Mouse (Mus musculus) MEL (cell line): ENCODE measurements around the gene Ankrd50. TPM values are rescaled to one million over a fixed set of nuclear protein-coding genes. Genes with fewer than 3 reads are reported as not detected.

Source experiments
- DNase-seq: peaks from one replicate; pipeline ENCODE4 v3.0.0; 2011; ENCODE audit warnings: low read depth, low spot score
- H3K27ac ChIP-seq: 2 replicates; pipeline ENCODE4 v1.5.1; 2012; ENCODE audit warnings: low read depth, mild to moderate bottlenecking, control low read depth, low read length, moderate library complexity; ENCODE audit not compliant: control insufficient read depth
- H3K27me3 ChIP-seq, 2 experiments: fragments of 150-350 bp in 1 of 2; sonication (generic) in 1 of 2; 2 replicates each; pipeline ENCODE4 v1.6.1; 2012; ENCODE audit warnings: low read length in 2 of 2, mild to moderate bottlenecking in 2 of 2, improper control_type of control experiment in 1 of 2, moderate library complexity in 1 of 2; ENCODE audit not compliant: insufficient read depth in 2 of 2, control insufficient read depth in 1 of 2
- H3K36me3 ChIP-seq, 2 experiments: 2 replicates each; pipeline ENCODE4 v1.6.1; 2012 to 2014; ENCODE audit warnings: low read length in 2 of 2, improper control_type of control experiment in 1 of 2, inconsistent platforms in 1 of 2, mild to moderate bottlenecking in 1 of 2; ENCODE audit not compliant: insufficient read depth in 2 of 2, control insufficient read depth in 1 of 2
- H3K4me1 ChIP-seq, 2 experiments: fragments of 150-350 bp in 1 of 2; sonication (generic) in 1 of 2; 2 replicates each; pipeline ENCODE4 v1.6.1; 2012; ENCODE audit warnings: low read length in 2 of 2, improper control_type of control experiment in 1 of 2, mild to moderate bottlenecking in 1 of 2; ENCODE audit not compliant: insufficient read depth in 2 of 2, control insufficient read depth in 1 of 2
- H3K4me3 ChIP-seq, 2 experiments: fragments of 150-350 bp in 1 of 2; sonication (generic) in 1 of 2; 2 replicates each; pipeline ENCODE4 v1.5.1; 2012; ENCODE audit warnings: low read depth in 2 of 2, low read length in 2 of 2, mild to moderate bottlenecking in 2 of 2, moderate library complexity in 2 of 2, control low read depth in 1 of 2, improper control_type of control experiment in 1 of 2; ENCODE audit not compliant: control insufficient read depth in 1 of 2, insufficient read depth in 1 of 2
- H3K79me2 ChIP-seq: 2 replicates; pipeline ENCODE4 v1.6.1; 2012; ENCODE audit warnings: mild to moderate bottlenecking, low read length, moderate library complexity; ENCODE audit not compliant: control insufficient read depth, poor library complexity, insufficient read depth
- H3K9ac ChIP-seq: 2 replicates; pipeline ENCODE4 v1.6.1; 2012; ENCODE audit warnings: low read depth, mild to moderate bottlenecking, control low read depth, low read length, moderate library complexity; ENCODE audit not compliant: control insufficient read depth, poor library complexity, severe bottlenecking
- H3K9me3 ChIP-seq: fragments of 150-350 bp; sonication (generic); replicated peaks from 2 replicates; pipeline ENCODE4 v1.6.1; 2012; ENCODE audit warnings: mild to moderate bottlenecking, low read length, improper control_type of control experiment, moderate library complexity; ENCODE audit not compliant: insufficient read depth
- BHLHE40 ChIP-seq: IDR thresholded peaks from 2 replicates; pipeline ENCODE4 v1.6.1; 2012; ENCODE audit warnings: low read depth, mild to moderate bottlenecking, inconsistent platforms, low read length, improper control_type of control experiment, borderline replicate concordance
- CHD1 ChIP-seq: IDR thresholded peaks from 2 replicates; pipeline ENCODE4 v1.6.1; 2012; ENCODE audit warnings: low read depth, mild to moderate bottlenecking, inconsistent platforms, low read length, improper control_type of control experiment
- CHD2 ChIP-seq: IDR thresholded peaks from 2 replicates; pipeline ENCODE4 v1.6.1; 2011; ENCODE audit warnings: low read length, improper control_type of control experiment
- CTCF ChIP-seq, 3 experiments: IDR thresholded peaks in 2 of 3; conservative IDR thresholded peaks in 1 of 3; 2 replicates each; pipeline ENCODE4 v1.5.1; 2011 to 2012; ENCODE audit warnings: low read length in 3 of 3, low read depth in 2 of 3, mild to moderate bottlenecking in 2 of 3, improper control_type of control experiment in 1 of 3, inconsistent platforms in 1 of 3, mixed read lengths in 1 of 3, moderate library complexity in 1 of 3; ENCODE audit not compliant: control insufficient read depth in 1 of 3, insufficient read depth in 1 of 3, poor library complexity in 1 of 3, severe bottlenecking in 1 of 3
- EP300 ChIP-seq, 2 experiments: IDR thresholded peaks; 2 replicates each; pipeline ENCODE4 v1.6.1; 2011; ENCODE audit warnings: improper control_type of control experiment in 2 of 2, low read length in 2 of 2, low read depth in 1 of 2, mild to moderate bottlenecking in 1 of 2
- ETS1 ChIP-seq: IDR thresholded peaks from 2 replicates; pipeline ENCODE4 v1.6.1; 2012; ENCODE audit warnings: low read depth, mild to moderate bottlenecking, inconsistent platforms, low read length, improper control_type of control experiment, moderate library complexity
- HCFC1 ChIP-seq: IDR thresholded peaks from 2 replicates; pipeline ENCODE4 v1.6.1; 2012; ENCODE audit warnings: low read depth, mild to moderate bottlenecking, inconsistent platforms, low read length, improper control_type of control experiment, moderate library complexity
- JUND ChIP-seq: IDR thresholded peaks from 2 replicates; pipeline ENCODE4 v1.6.1; 2011; ENCODE audit warnings: low read depth, mild to moderate bottlenecking, improper control_type of control experiment, low read length
- MAFK ChIP-seq: IDR thresholded peaks from 2 replicates; pipeline ENCODE4 v1.6.1; 2011; ENCODE audit warnings: low read depth, mild to moderate bottlenecking, low read length, improper control_type of control experiment, borderline replicate concordance
- MEF2A ChIP-seq: IDR thresholded peaks from 2 replicates; pipeline ENCODE4 v1.6.1; 2014; ENCODE audit warnings: low read depth, mild to moderate bottlenecking, inconsistent platforms, low read length, improper control_type of control experiment; ENCODE audit not compliant: poor library complexity, insufficient replicate concordance, severe bottlenecking; ENCODE audit errors: extremely low read depth
- MYC ChIP-seq: IDR thresholded peaks from 2 replicates; pipeline ENCODE4 v1.6.1; 2011; ENCODE audit warnings: low read depth, mild to moderate bottlenecking, low read length, improper control_type of control experiment, moderate library complexity
- NRF1 ChIP-seq: IDR thresholded peaks from 2 replicates; pipeline ENCODE4 v1.6.1; 2014; ENCODE audit warnings: low read depth, mild to moderate bottlenecking, inconsistent platforms, low read length, improper control_type of control experiment, moderate library complexity; ENCODE audit not compliant: poor library complexity, insufficient read depth, severe bottlenecking
- SIN3A ChIP-seq: IDR thresholded peaks from 2 replicates; pipeline ENCODE4 v1.6.1; 2012; ENCODE audit warnings: low read length, improper control_type of control experiment, inconsistent platforms
- USF1 ChIP-seq: IDR thresholded peaks from 2 replicates; pipeline ENCODE4 v1.6.1; 2014; ENCODE audit warnings: low read depth, mild to moderate bottlenecking, inconsistent platforms, low read length, improper control_type of control experiment, moderate library complexity
- USF2 ChIP-seq, 2 experiments: IDR thresholded peaks; 2 replicates each; pipeline ENCODE4 v1.6.1; 2011 to 2012; ENCODE audit warnings: improper control_type of control experiment in 2 of 2, low read length in 2 of 2, borderline replicate concordance in 1 of 2, inconsistent platforms in 1 of 2, low read depth in 1 of 2, mild to moderate bottlenecking in 1 of 2; ENCODE audit not compliant: insufficient read depth in 1 of 2
- ZC3H11A ChIP-seq: IDR thresholded peaks from 2 replicates; pipeline ENCODE4 v1.6.1; 2012; ENCODE audit warnings: low read depth, mild to moderate bottlenecking, inconsistent platforms, low read length, improper control_type of control experiment
- ZKSCAN1 ChIP-seq: IDR thresholded peaks from 2 replicates; pipeline ENCODE4 v1.6.1; 2012; ENCODE audit warnings: low read depth, mild to moderate bottlenecking, inconsistent platforms, low read length, improper control_type of control experiment, moderate library complexity
- ZMIZ1 ChIP-seq: IDR thresholded peaks from 2 replicates; pipeline ENCODE4 v1.6.1; 2012; ENCODE audit warnings: low read depth, mild to moderate bottlenecking, inconsistent platforms, low read length, improper control_type of control experiment, moderate library complexity
- polyA plus RNA-seq, 2 experiments: library from polyadenylated mRNA; stranded (reverse) in 1 of 2; unstranded in 1 of 2; fragments of >175 nt in 1 of 2; fragments of >200 nt in 1 of 2; gene quantifications; 2 replicates each; pipeline versions ENCODE4 v1.2.1 to v1.2.4; 2012; ENCODE audit warnings: low replicate concordance in 2 of 2, low read depth in 1 of 2; ENCODE audit not compliant: insufficient read length in 2 of 2, insufficient read depth in 1 of 2, missing spikeins in 1 of 2
- total RNA-seq: library from RNA; depleted of rRNA; stranded (reverse); fragments of 300-350 nt; gene quantifications from 2 replicates; pipeline ENCODE4 v1.2.3, GENCODE M21; 2012

Gene Ankrd50
- total and polyA plus RNA-seq, 3 experiments: 4.4 to 7.8 TPM; not detected in 1

DNA sequence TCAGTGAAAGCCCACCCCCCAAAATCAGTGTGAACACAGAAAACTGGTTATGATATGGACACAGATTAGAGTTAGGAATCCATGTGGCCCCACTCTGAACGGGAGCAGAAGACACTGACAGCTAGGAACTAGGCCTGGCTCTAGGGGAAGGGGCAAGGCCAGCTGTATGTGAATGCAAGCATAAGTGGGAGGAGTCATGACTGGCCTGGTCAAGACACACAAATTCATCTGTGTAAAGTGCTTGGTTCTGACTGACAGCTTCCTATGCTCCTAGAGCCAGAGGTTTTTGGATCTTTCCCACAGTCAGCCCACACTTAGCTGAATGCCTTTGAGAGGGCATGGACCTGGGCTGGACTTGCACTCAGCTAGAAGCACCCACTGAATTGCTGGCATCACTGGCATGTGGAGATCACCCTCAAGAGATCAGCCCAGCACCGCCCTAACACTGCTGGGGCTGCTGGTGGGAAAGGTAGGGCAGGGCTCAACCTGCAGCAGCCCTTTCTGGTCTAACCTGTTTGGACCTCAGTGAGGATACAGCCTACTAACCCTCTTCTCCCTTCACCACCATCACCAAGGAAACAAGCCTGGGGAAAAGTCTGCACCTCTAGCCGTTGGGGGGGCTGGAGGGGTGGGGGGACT is 69.2 kb downstream of the Ankrd50 start:
- no peak for DNase-seq
- TF ChIP-seq USF2 (IDR thresholded peaks at IDR 0.05; ENCODE audit: borderline replicate concordance in 1 of 2, insufficient read depth in 1 of 2, low read depth in 1 of 2, low read length in 2 of 2): no peak
- TF ChIP-seq CHD2: no peak
- TF ChIP-seq ZKSCAN1: no peak
- no peak for TF ChIP-seq ZMIZ1
- no peak for TF ChIP-seq USF1
- TF ChIP-seq MAFK: no peak
- TF ChIP-seq CTCF (IDR thresholded peaks at IDR 0.05 in 2 of 3, conservative IDR thresholded peaks at IDR 0.05 in 1 of 3; ENCODE audit: control insufficient read depth in 1 of 3, insufficient read depth in 1 of 3, low read depth in 2 of 3, low read length in 3 of 3, poor library complexity in 1 of 3, severe bottlenecking in 1 of 3): no peak
- TF ChIP-seq CHD1: no peak
- TF ChIP-seq HCFC1: no peak
- TF ChIP-seq NRF1: no peak
- TF ChIP-seq JUND: no peak
- no peak for TF ChIP-seq MEF2A
- TF ChIP-seq BHLHE40: no peak
- TF ChIP-seq SIN3A: no peak
- TF ChIP-seq ZC3H11A: no peak
- TF ChIP-seq EP300 (IDR thresholded peaks at IDR 0.05; ENCODE audit: low read depth in 1 of 2, low read length in 2 of 2): no peak
- no peak for TF ChIP-seq MYC
- no peak for TF ChIP-seq ETS1

More for the DNA sequence above, 69.2 kb downstream of the Ankrd50 start:
- no peaks in the 10 kb centered on the region for H3K9me3 ChIP-seq
- H3K4me1 ChIP-seq: no peaks in the 10 kb centered on the region
- no peaks in the 10 kb centered on the region for H3K36me3 ChIP-seq
- no peak overlapping the region for H3K27ac ChIP-seq
- H3K79me2 ChIP-seq: no peaks in the 10 kb centered on the region
- H3K4me3 ChIP-seq: no peak overlapping the region
- H3K9ac ChIP-seq: no peak overlapping the region
- no peaks in the 10 kb centered on the region for H3K27me3 ChIP-seq
